Mouse (Mus musculus) C2C12 (cell line): ENCODE measurements around the gene Tor4a.

ENCODE experiments used
- CTCF ChIP-seq: IDR thresholded peaks from one replicate; pipeline ENCODE4 v1.5.1; 2011; ENCODE audit not compliant: control insufficient read depth, insufficient read depth, insufficient read length
- MAX ChIP-seq: IDR thresholded peaks from one replicate; pipeline ENCODE4 v1.6.1; 2011; ENCODE audit warnings: mild to moderate bottlenecking, control low read depth

GRCm38 (mm10) chr2:25172629-25173028 is 24.1 kb downstream of the Tor4a start:
- TF ChIP-seq CTCF = no peak
- peak; percentile 75 for TF ChIP-seq MAX
